Mouse (Mus musculus) hindbrain, embryonic 12.5 days (tissue): ENCODE data around the gene Rgs3. TPM values are rescaled to one million over a fixed set of nuclear protein-coding genes. Genes with fewer than 3 reads are reported as not detected.

Source experiments
- ATAC-seq: fragments of 200-750 bp; cut with Nextera tagmentation; 2 replicates; pipeline ENCODE4 v1.8.0; 2017; ENCODE audit warnings: moderate TSS enrichment; ENCODE audit not compliant: low FRiP score
- H3K27ac ChIP-seq: fragments of 300-500 bp; sonication (generic); 2 replicates; pipeline ENCODE4 v1.5.1; 2016; ENCODE audit warnings: mild to moderate bottlenecking
- H3K27me3 ChIP-seq: fragments of 300-500 bp; sonication (generic); 2 replicates; pipeline ENCODE4 v1.6.1; 2016; ENCODE audit warnings: mild to moderate bottlenecking
- H3K36me3 ChIP-seq: fragments of 300-500 bp; sonication (generic); 2 replicates; pipeline ENCODE4 v1.6.1; 2016; ENCODE audit warnings: mild to moderate bottlenecking
- H3K4me1 ChIP-seq: fragments of 300-500 bp; sonication (generic); 2 replicates; pipeline ENCODE4 v1.6.1; 2016
- H3K4me2 ChIP-seq: fragments of 300-500 bp; sonication (generic); replicated peaks from 2 replicates; pipeline ENCODE4 v1.6.1; 2016; ENCODE audit warnings: mild to moderate bottlenecking
- H3K4me3 ChIP-seq: fragments of 300-500 bp; sonication (generic); 2 replicates; pipeline ENCODE4 v1.5.1; 2016; ENCODE audit warnings: mild to moderate bottlenecking
- H3K9ac ChIP-seq: fragments of 300-500 bp; sonication (generic); 2 replicates; pipeline ENCODE4 v1.6.1; 2016; ENCODE audit warnings: mild to moderate bottlenecking, moderate library complexity
- H3K9me3 ChIP-seq: fragments of 300-500 bp; sonication (generic); replicated peaks from 2 replicates; pipeline ENCODE4 v1.6.1; 2016; ENCODE audit warnings: mild to moderate bottlenecking
- WGBS: fragments of 180-500 bp; shearing (Covaris S2); methylation state at CpG from one replicate; pipeline ENCODE4 v1.1.7; 2016; 5-methylcytosine and 5-hydroxymethylcytosine counted together
- polyA plus RNA-seq: library from polyadenylated mRNA; unstranded; fragments of >200 nt; fragmentation: Nextera tagmentation; extraction: Ambion mirVana; gene quantifications from 2 replicates; pipeline ENCODE4 v1.2.1, GENCODE M21; 2016

The Rgs3 gene
- polyA plus RNA-seq, 1 experiment from 2014 or later, result 71.6 TPM

- ATAC-seq, result peak; percentile 62
- WGBS, result 27% methylated on average over 4 of the region's 4 CpGs
Observed at GRCm38 (mm10) chr4:62560963-62561629, 1.4 kb downstream of the Rgs3 start.

GRCm38 (mm10) chr4:62561630-62562001, 2.0 kb downstream of the Rgs3 start:
- no peaks in the 10 kb centered on the region for H3K27me3 ChIP-seq
- no peaks in the 10 kb centered on the region for H3K36me3 ChIP-seq
- H3K4me2 ChIP-seq, result no peak overlapping the region
- ATAC-seq, result peak; percentile 19; the same call in 1 of the 2 replicates
- H3K9ac ChIP-seq, result no peak overlapping the region
- H3K27ac ChIP-seq, result no peak overlapping the region
- peaks cover 6% of the 10 kb centered on the region; the same call in 1 of the 2 replicates for H3K4me1 ChIP-seq
- no peaks in the 10 kb centered on the region for H3K9me3 ChIP-seq
- 52% methylated on average over 3 of the region's 3 CpGs for WGBS
- no peak overlapping the region for H3K4me3 ChIP-seq

More at GRCm38 (mm10) chr4:62560963-62561629, 1.4 kb downstream of the Rgs3 start:
- Histone ChIP-seq H3K4me3 (no peak overlapping the region), H3K9me3 (no peaks in the 10 kb centered on the region), H3K27me3 (no peaks in the 10 kb centered on the region), H3K27ac (no peak overlapping the region), H3K4me1 (peaks cover 6% of the 10 kb centered on the region; the same call in 1 of the 2 replicates), H3K9ac (no peak overlapping the region), H3K36me3 (no peaks in the 10 kb centered on the region), H3K4me2 (no peak overlapping the region)

GRCm38 (mm10) chr4:62562006-62562405, 2.4 kb downstream of the Rgs3 start:
- no peaks in the 10 kb centered on the region for H3K27me3 ChIP-seq
- no peaks in the 10 kb centered on the region for H3K9me3 ChIP-seq
- H3K4me1 ChIP-seq, result peaks cover 6% of the 10 kb centered on the region; the same call in 1 of the 2 replicates
- H3K4me2 ChIP-seq, result no peak overlapping the region
- no peaks in the 10 kb centered on the region for H3K36me3 ChIP-seq
- H3K9ac ChIP-seq, result no peak overlapping the region
- WGBS, result 88% methylated on average over 4 of the region's 4 CpGs
- no peak overlapping the region for H3K27ac ChIP-seq
- H3K4me3 ChIP-seq, result no peak overlapping the region
- ATAC-seq, result 0 out of 2 replicates have a peak, but pooled peaks have one; percentile 12

- no peaks in the 10 kb centered on the region for H3K27me3 ChIP-seq
- H3K27ac ChIP-seq, result no peak overlapping the region
- no peak overlapping the region for H3K9ac ChIP-seq
- ATAC-seq, result no peak
- no peak overlapping the region for H3K4me2 ChIP-seq
- H3K4me1 ChIP-seq, result peaks cover 4% of the 10 kb centered on the region; the same call in 1 of the 2 replicates
- H3K9me3 ChIP-seq, result no peaks in the 10 kb centered on the region
- H3K36me3 ChIP-seq, result no peaks in the 10 kb centered on the region
- H3K4me3 ChIP-seq, result no peak overlapping the region
- 87% methylated on average over 4 of the region's 4 CpGs for WGBS
Observed at GRCm38 (mm10) chr4:62566530-62566929, 6.9 kb downstream of the Rgs3 start.

- WGBS, result 91% methylated on average over 6 of the region's 6 CpGs
- Histone ChIP-seq H3K4me3 (no peak overlapping the region), H3K27me3 (no peaks in the 10 kb centered on the region), H3K9me3 (no peaks in the 10 kb centered on the region), H3K9ac (no peak overlapping the region), H3K36me3 (no peaks in the 10 kb centered on the region), H3K27ac (no peak overlapping the region), H3K4me1 (no peaks in the 10 kb centered on the region), H3K4me2 (no peak overlapping the region)
- no peak for ATAC-seq
Observed at GRCm38 (mm10) chr4:62567696-62568095, 8.0 kb downstream of the Rgs3 start.

- H3K27me3 ChIP-seq, result no peaks in the 10 kb centered on the region
- no peak for ATAC-seq
- no peak overlapping the region for H3K9ac ChIP-seq
- H3K4me3 ChIP-seq, result no peak overlapping the region
- no peak overlapping the region for H3K4me2 ChIP-seq
- no peaks in the 10 kb centered on the region for H3K36me3 ChIP-seq
- WGBS, result 75% methylated on average over 1 of the region's 1 CpGs
- H3K4me1 ChIP-seq, result no peaks in the 10 kb centered on the region
- H3K9me3 ChIP-seq, result no peaks in the 10 kb centered on the region
- no peak overlapping the region for H3K27ac ChIP-seq
Observed at GRCm38 (mm10) chr4:62568359-62568758, 8.7 kb downstream of the Rgs3 start.

GRCm38 (mm10) chr4:62569603-62570002, 10.0 kb downstream of the Rgs3 start:
- ATAC-seq, result no peak
- H3K4me3 ChIP-seq, result no peak overlapping the region
- H3K4me1 ChIP-seq, result no peaks in the 10 kb centered on the region
- H3K36me3 ChIP-seq, result no peaks in the 10 kb centered on the region
- H3K27ac ChIP-seq, result no peak overlapping the region
- H3K9ac ChIP-seq, result no peak overlapping the region
- H3K9me3 ChIP-seq, result no peaks in the 10 kb centered on the region
- WGBS, result 94% methylated on average over 5 of the region's 5 CpGs
- no peak overlapping the region for H3K4me2 ChIP-seq
- no peaks in the 10 kb centered on the region for H3K27me3 ChIP-seq

GRCm38 (mm10) chr4:62570029-62570428, 10.4 kb downstream of the Rgs3 start:
- Histone ChIP-seq H3K4me2 (no peak overlapping the region), H3K4me1 (no peaks in the 10 kb centered on the region), H3K27me3 (no peaks in the 10 kb centered on the region), H3K36me3 (no peaks in the 10 kb centered on the region), H3K9me3 (no peaks in the 10 kb centered on the region), H3K4me3 (no peak overlapping the region), H3K9ac (no peak overlapping the region), H3K27ac (no peak overlapping the region)
- 72% methylated on average over 5 of the region's 5 CpGs for WGBS
- ATAC-seq, result no peak

GRCm38 (mm10) chr4:62582365-62583264, 23.0 kb downstream of the Rgs3 start:
- Histone ChIP-seq H3K36me3 (no peaks in the 10 kb centered on the region), H3K4me3 (peak overlapping the region; percentile 51), H3K4me1 (peaks cover 42% of the 10 kb centered on the region), H3K9ac (peak overlapping the region; percentile 65; the same call in 1 of the 2 replicates), H3K4me2 (peak overlapping the region; percentile 93), H3K27ac (peak overlapping the region; percentile 87), H3K9me3 (no peaks in the 10 kb centered on the region), H3K27me3 (peaks cover 22% of the 10 kb centered on the region; the same call in 1 of the 2 replicates)
- WGBS, result 22% methylated on average over 18 of the region's 18 CpGs
- peak; percentile 90 for ATAC-seq

GRCm38 (mm10) chr4:62583265-62584092, 23.8 kb downstream of the Rgs3 start:
- peak; percentile 88 for ATAC-seq
- Histone ChIP-seq H3K9me3 (no peaks in the 10 kb centered on the region), H3K27me3 (peaks cover 22% of the 10 kb centered on the region; the same call in 1 of the 2 replicates), H3K9ac (peak overlapping the region; percentile 65; the same call in 1 of the 2 replicates), H3K4me3 (peak overlapping the region; percentile 51), H3K27ac (peak overlapping the region; percentile 87), H3K4me2 (peak overlapping the region; percentile 93), H3K4me1 (peaks cover 42% of the 10 kb centered on the region), H3K36me3 (no peaks in the 10 kb centered on the region)
- WGBS, result 1% methylated on average over 42 of the region's 42 CpGs

GRCm38 (mm10) chr4:62587067-62587466, 27.4 kb downstream of the Rgs3 start:
- Histone ChIP-seq H3K4me1 (peaks cover 43% of the 10 kb centered on the region), H3K9ac (no peak overlapping the region), H3K27me3 (peaks cover 18% of the 10 kb centered on the region; the same call in 1 of the 2 replicates), H3K4me2 (no peak overlapping the region), H3K4me3 (no peak overlapping the region), H3K36me3 (no peaks in the 10 kb centered on the region), H3K9me3 (no peaks in the 10 kb centered on the region), H3K27ac (no peak overlapping the region)
- WGBS, result 87% methylated on average over 8 of the region's 8 CpGs
- ATAC-seq, result no peak

GRCm38 (mm10) chr4:62590878-62591277, 31.2 kb downstream of the Rgs3 start:
- Histone ChIP-seq H3K4me3 (no peak overlapping the region), H3K27ac (no peak overlapping the region), H3K9me3 (no peaks in the 10 kb centered on the region), H3K4me1 (peaks cover 11% of the 10 kb centered on the region), H3K4me2 (no peak overlapping the region), H3K9ac (no peak overlapping the region), H3K36me3 (no peaks in the 10 kb centered on the region), H3K27me3 (no peaks in the 10 kb centered on the region)
- ATAC-seq, result no peak
- 78% methylated on average over 1 of the region's 1 CpGs for WGBS
